Mouse (Mus musculus) stomach, postnatal 0 days (tissue): Measurements from ENCODE around the gene Ago3.

Experiments used
- CTCF ChIP-seq: IDR thresholded peaks from 2 replicates; pipeline ENCODE4 v1.5.1; 2016; ENCODE audit warnings: antibody characterized with exemption, low read depth, mild to moderate bottlenecking, moderate library complexity
- EP300 ChIP-seq: optimal IDR thresholded peaks from 2 replicates; pipeline ENCODE3; 2016; ENCODE audit warnings: antibody characterized with exemption

GRCm38 (mm10) chr4:126300916-126301583, 128.3 kb downstream of the Ago3 start:
- TF ChIP-seq EP300 = no peak
- TF ChIP-seq CTCF = no peak
